Mouse (Mus musculus): ENCODE results near the gene Parva. TPM values are rescaled to one million over a fixed set of nuclear protein-coding genes. Genes with fewer than 3 reads are reported as not detected.

Parva gene
- total and polyA plus RNA-seq, 3 experiments: 0.08 to 1.1 (median 0.15) TPM

DNA sequence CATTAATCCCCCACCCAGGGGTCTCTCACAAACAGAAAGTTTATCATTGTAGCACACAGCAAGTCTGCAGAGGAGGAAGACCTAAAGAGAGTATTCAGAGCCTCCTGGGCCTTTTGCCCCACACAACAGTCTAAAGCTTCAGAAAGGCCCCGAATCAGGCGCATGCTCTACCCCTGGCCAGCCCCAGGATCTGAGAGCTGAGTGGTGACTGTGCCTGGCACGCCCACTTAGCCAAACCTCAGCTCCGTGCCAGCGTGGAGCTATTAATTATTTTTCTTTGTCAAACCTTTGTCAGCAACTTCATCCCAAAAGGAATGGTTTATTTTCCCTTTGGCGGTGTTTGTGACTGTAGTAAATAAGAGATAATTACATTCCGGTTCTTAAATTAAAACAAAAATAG is 44.0 kb downstream of the Parva start:
- no peak for DNase-seq (ENCODE audit: extremely low read depth)
- in situ Hi-C loops (cut with MboI; ENCODE audit: low pct_ligation_motif_present, low pct_unique_long_range_greater_than_20kb, low sequenced_read_pairs) (no loop called here), dilution Hi-C loops (cut with MboI; ENCODE audit: extremely low pct_ligation_motif_present, extremely low pct_unique_long_range_greater_than_20kb, low sequenced_read_pairs) (no loop called here)
- Histone ChIP-seq H3K4me3 (replicated peaks in 1 of 3; ENCODE audit: low read depth in 2 of 3, low read length in 2 of 3, poor library complexity in 1 of 3) (no peak overlapping the region), H3K4me1 (ENCODE audit: control insufficient read depth in 1 of 2, insufficient read depth in 2 of 2) (peaks cover 0 to 12% of the 10 kb centered on the region in 2 experiments; a peak in 2 of 4 replicates), H3K79me2 (replicated peaks; ENCODE audit: control insufficient read depth, extremely low read depth, insufficient read depth, poor library complexity, severe bottlenecking) (no peaks in the 10 kb centered on the region), H3K4me2 (ENCODE audit: insufficient read depth, low read depth, poor library complexity, severe bottlenecking) (no peak overlapping the region), H3K27me3 (replicated peaks) (no peaks in the 10 kb centered on the region), H3K9me3 (replicated peaks; ENCODE audit: low read length) (no peaks in the 10 kb centered on the region), H3K36me3 (replicated peaks in 1 of 2; ENCODE audit: control insufficient read depth in 1 of 2, insufficient read depth in 1 of 2, low read length in 1 of 2) (no peaks in the 10 kb centered on the region), H3K9ac (ENCODE audit: insufficient read depth, low read depth) (no peak overlapping the region), H3K27ac (ENCODE audit: insufficient read depth, low read depth) (no peak overlapping the region)
- TF ChIP-seq SMC3 (IDR thresholded peaks at IDR 0.05; ENCODE audit: low read depth, low read length): no peak
- TF ChIP-seq CHD1 (IDR thresholded peaks at IDR 0.05; ENCODE audit: low read depth, low read length): no peak
- no peak for TF ChIP-seq ETS1 (conservative IDR thresholded peaks at IDR 0.05; ENCODE audit: low read depth, low read length)
- TF ChIP-seq NELFE (IDR thresholded peaks at IDR 0.05; ENCODE audit: low read depth, low read length): no peak
- TF ChIP-seq CHD2 (IDR thresholded peaks at IDR 0.05; ENCODE audit: low read length): no peak
- TF ChIP-seq RAD21 (IDR thresholded peaks at IDR 0.05; ENCODE audit: low read depth, low read length): no peak
- no peak for TF ChIP-seq NRF1 (IDR thresholded peaks at IDR 0.05; ENCODE audit: low read depth, low read length)
- TF ChIP-seq MYC (IDR thresholded peaks at IDR 0.05; ENCODE audit: low read depth, low read length): no peak
- TF ChIP-seq KAT2A (IDR thresholded peaks at IDR 0.05; ENCODE audit: insufficient replicate concordance, low read length): no peak
- no peak for TF ChIP-seq MAZ (IDR thresholded peaks at IDR 0.05; ENCODE audit: low read depth, low read length)
- TF ChIP-seq TBP (conservative IDR thresholded peaks at IDR 0.05; ENCODE audit: low read depth, low read length): no peak

DNA sequence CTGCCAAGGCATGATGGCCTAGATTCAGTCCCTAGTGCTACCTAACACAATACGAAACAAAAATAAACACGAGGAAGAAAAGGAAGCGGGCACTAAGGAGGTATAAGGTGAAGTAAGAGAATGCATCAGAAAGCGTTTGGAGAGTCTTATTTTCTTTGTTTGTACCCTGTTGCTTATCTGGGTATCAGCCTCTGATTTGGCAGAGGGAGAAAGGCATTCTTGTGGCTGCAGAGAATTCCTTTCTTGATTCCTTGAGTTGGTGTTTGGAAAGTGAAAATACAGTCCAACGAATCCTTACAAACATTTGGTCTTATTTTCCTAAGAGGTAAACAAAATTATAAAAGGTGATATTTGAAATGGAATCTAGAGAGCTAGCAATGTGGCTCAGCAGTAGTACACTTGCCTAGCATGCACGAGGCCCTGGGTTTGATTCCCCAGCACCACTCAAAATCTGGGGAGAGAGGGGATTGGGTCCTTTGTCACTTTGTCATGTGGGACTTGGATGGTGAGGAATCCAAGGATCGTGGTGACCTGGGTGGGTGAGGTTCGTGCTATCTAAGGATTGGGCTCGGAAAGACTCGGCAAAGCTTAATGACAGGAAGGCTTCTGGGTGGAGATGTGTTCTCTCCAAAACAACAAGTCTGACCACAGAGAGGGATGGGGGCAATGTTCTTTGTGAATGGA is 44.9 kb downstream of the Parva start:
- Histone ChIP-seq H3K79me2 (replicated peaks; ENCODE audit: control insufficient read depth, extremely low read depth, insufficient read depth, poor library complexity, severe bottlenecking) (no peaks in the 10 kb centered on the region), H3K9ac (ENCODE audit: insufficient read depth, low read depth) (no peak overlapping the region), H3K27ac (ENCODE audit: insufficient read depth, low read depth) (no peak overlapping the region), H3K36me3 (replicated peaks in 1 of 2; ENCODE audit: control insufficient read depth in 1 of 2, insufficient read depth in 1 of 2, low read length in 1 of 2) (no peaks in the 10 kb centered on the region), H3K4me2 (ENCODE audit: insufficient read depth, low read depth, poor library complexity, severe bottlenecking) (no peak overlapping the region), H3K4me1 (ENCODE audit: control insufficient read depth in 1 of 2, insufficient read depth in 2 of 2) (peaks cover 0 to 10% of the 10 kb centered on the region in 2 experiments; a peak in 2 of 4 replicates), H3K4me3 (replicated peaks in 1 of 3; ENCODE audit: low read depth in 2 of 3, low read length in 2 of 3, poor library complexity in 1 of 3) (no peak overlapping the region), H3K9me3 (replicated peaks; ENCODE audit: low read length) (no peaks in the 10 kb centered on the region), H3K27me3 (replicated peaks) (no peaks in the 10 kb centered on the region)
- in situ Hi-C loops (cut with MboI; ENCODE audit: low pct_ligation_motif_present, low pct_unique_long_range_greater_than_20kb, low sequenced_read_pairs): no loop called here
- no peak for DNase-seq (ENCODE audit: extremely low read depth)
- dilution Hi-C loops (cut with MboI; ENCODE audit: extremely low pct_ligation_motif_present, extremely low pct_unique_long_range_greater_than_20kb, low sequenced_read_pairs): no loop called here
- no peak for TF ChIP-seq NRF1 (IDR thresholded peaks at IDR 0.05; ENCODE audit: low read depth, low read length)
- no peak for TF ChIP-seq KAT2A (IDR thresholded peaks at IDR 0.05; ENCODE audit: insufficient replicate concordance, low read length)
- TF ChIP-seq RCOR1 (conservative IDR thresholded peaks at IDR 0.05; ENCODE audit: low read depth, low read length): no peak
- no peak for TF ChIP-seq ZC3H11A (IDR thresholded peaks at IDR 0.05; ENCODE audit: low read depth, low read length)
- TF ChIP-seq ZKSCAN1 (IDR thresholded peaks at IDR 0.05; ENCODE audit: borderline replicate concordance, low read depth, low read length): no peak
